Mouse (Mus musculus) embryo, embryonic 11 days (tissue): ENCODE results near the gene Auh.
A peak's percentile ranks its signal among the peaks of the same experiment; 100 is the strongest.

Source experiments
- DNase-seq: peaks from one replicate; pipeline ENCODE4 v3.0.0-alpha.2; 2015

The Auh gene

GRCm38 (mm10) chr13:52921065-52921825 lies 8.2 kb downstream of the Auh start:
- no peak for DNase-seq

DNA sequence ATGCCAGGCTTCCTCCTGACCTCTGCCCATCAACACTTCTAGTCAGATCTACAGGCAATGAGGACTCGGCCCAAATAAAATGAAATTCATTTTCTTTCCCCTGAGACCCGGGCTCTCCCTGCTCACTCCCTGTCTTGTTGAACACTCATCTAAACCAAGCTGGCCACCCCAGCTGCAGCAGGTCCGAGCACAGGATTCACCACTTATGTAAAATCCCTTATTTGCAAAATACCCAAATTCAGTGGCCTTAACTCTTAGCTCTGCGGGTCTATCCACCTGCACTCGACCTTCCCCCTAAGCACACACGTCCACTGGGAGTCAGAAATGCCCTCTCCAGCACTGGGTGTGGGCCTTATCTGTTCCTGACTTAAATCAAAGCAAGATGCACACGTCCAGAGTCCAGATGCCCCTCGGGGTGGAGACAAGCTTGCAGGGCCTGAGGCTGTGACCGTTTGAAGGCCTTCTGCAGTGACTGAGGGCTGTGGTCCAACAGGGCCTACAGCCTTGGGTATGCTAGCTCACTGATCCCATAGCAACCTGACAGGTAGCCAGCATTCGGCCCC lies 9.6 kb downstream of the Auh start:
- DNase-seq, result no peak

GRCm38 (mm10) chr13:52918333-52918732 lies 11.1 kb downstream of the Auh start:
- DNase-seq, result no peak

DNA sequence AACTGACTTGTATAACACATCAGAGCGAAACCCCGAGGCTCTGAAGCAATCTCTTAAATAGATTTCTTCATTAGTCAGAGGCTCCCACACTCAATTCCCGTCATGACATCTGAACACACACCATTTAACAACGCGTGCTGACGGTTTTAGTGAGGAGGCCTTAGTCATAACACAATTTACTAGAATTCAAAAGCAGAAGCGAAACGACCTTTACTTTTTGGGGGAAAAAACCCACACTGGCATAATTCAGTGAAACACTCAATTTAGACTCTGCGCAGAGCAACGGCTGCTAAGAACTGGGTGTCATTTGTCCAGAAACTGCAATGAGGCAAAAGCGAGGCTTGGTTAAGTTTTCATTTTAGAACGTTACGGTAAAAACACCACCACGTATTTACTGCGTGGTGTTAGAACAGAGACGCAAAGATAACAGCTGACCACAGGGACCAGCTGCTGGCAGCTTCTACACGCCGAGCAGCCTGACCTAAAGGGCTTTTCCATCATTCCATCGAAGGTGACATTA lies 14.8 kb downstream of the Auh start:
- peak; percentile 27 for DNase-seq

DNA sequence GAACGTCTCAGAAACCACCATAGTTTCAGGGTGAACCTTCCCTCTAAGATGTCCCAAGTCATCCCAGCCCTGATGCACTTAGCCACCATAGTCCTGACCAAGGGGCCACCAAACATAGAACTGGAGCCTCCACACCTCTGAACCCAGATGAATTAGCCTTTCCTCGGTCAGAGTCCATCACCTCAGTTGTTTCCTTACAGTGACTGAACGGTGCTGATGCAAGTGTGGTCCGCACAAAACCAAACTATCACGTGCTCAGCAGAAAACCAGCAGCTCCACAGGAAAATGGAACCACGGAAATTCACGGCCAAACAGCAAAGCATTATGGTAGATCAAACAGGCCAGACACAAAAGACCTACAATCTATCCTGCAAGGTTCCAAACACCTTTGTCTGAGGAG lies 15.6 kb downstream of the Auh start:
- DNase-seq, result no peak

- peak; percentile 30 for DNase-seq
Observed at GRCm38 (mm10) chr13:52912495-52912894, 17.0 kb downstream of the Auh start.

GRCm38 (mm10) chr13:52911259-52911658 lies 18.2 kb downstream of the Auh start:
- DNase-seq, result no peak

- DNase-seq, result no peak
Observed at GRCm38 (mm10) chr13:52906296-52906695, 23.2 kb downstream of the Auh start.

DNA sequence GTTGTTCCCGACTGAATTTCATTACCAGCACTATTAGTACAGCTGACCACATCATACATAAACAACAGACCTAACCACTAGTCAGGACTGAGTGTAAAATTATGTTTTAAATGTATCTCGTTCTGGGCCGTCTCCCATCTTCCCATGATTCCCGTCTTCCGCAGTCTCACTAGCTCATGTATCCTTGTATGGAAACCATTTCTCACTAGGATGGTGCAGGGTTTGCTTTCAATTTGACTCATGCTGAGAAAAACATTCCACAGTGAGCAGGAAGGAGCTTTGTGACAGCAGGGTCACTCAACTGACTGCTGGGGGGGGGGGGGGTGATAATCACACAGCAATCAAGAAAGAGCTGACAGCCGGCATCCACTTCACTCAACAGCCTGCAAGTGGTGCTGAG lies 25.3 kb downstream of the Auh start:
- peak; percentile 50 for DNase-seq

- DNase-seq, result peak; percentile 70
Observed at GRCm38 (mm10) chr13:52903767-52904166, 25.7 kb downstream of the Auh start.

DNA sequence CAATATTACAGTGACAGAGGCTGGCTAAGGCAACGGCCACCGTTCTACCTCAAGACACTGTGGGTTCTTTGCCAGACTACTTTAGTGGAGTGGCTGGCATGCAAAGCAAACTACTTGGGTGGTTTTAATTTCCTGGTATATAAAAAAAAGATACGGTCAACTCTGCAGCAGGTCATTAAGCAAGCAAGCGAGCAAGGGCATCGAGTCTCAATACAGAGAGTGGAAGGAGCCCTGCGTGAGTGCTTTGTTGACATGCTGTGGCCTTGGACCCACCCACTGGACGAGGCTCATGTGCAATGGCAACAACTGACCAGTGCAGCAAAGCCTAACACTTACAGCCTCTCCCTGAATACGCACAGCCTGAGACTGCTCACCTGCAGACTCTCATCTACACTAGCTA lies 27.0 kb downstream of the Auh start:
- DNase-seq, result no peak

GRCm38 (mm10) chr13:52899664-52900063 lies 29.8 kb downstream of the Auh start:
- no peak for DNase-seq

- no peak for DNase-seq
Observed at GRCm38 (mm10) chr13:52897806-52898205, 31.7 kb downstream of the Auh start.

- no peak for DNase-seq
Observed at GRCm38 (mm10) chr13:52892791-52893190, 36.7 kb downstream of the Auh start.

DNA sequence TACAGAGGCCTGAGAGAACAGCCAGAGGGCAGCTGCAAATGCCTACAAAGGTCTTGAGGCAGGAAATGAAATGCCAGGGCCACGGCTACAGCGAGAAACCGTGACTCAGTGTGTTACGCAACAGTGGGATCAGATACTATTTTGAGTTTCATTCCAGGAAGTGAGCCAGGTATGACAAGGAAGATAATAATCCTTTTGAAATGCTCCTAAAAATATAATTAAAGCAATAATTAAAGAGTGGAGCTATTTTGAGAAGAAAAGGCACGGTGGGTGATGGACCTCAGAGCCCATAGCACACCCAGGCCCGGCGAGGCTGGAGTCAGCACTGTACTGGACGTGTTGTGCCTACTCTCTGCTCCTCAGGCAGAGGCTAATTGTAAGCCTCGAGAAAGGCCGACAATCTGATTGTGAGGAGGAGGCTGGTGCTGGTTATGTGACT lies 37.4 kb downstream of the Auh start:
- DNase-seq, result no peak

DNA sequence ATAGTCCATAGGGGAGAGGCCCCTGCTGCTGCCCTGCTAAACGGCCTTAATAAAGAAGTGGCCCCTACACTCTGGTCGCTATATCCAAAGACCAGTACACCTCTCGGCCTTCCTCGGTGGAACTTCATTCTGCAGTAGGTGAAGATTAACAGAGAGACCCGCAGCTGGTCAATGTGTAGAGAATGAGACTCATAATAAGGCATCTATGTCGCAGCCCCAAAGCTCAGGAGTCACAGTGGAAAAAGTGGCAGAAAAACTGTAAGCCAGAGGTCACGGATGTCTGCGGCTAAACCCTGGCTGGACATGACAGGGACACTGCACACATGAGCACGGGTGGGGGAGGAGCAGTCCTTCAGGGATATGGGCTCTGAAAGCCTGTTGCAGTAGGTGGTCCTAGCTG lies 39.2 kb downstream of the Auh start:
- no peak for DNase-seq

- DNase-seq, result no peak
Observed at GRCm38 (mm10) chr13:52886779-52887178, 42.7 kb downstream of the Auh start.

DNA sequence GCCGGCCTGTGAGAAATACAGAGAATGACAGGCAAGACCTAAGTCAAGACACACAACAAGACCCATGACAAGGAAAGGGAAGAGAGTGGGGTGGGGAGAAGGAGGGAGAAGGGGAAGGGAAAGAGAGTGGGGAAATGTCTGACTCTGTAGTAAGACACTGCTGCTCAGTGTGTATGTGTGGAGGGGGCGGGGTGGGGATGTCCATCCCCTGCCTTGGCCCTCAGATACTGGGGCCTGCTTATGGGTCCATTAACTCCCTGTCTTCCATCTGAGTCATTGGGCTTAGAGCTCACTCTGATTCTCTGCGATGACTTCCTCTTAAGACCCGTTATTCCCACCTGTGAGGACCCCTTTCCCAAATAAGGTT lies 45.5 kb downstream of the Auh start:
- DNase-seq, result no peak

- no peak for DNase-seq
Observed at GRCm38 (mm10) chr13:52883084-52883959, 46.2 kb downstream of the Auh start.

- no peak for DNase-seq
Observed at GRCm38 (mm10) chr13:52880386-52880785, 49.1 kb downstream of the Auh start.

DNA sequence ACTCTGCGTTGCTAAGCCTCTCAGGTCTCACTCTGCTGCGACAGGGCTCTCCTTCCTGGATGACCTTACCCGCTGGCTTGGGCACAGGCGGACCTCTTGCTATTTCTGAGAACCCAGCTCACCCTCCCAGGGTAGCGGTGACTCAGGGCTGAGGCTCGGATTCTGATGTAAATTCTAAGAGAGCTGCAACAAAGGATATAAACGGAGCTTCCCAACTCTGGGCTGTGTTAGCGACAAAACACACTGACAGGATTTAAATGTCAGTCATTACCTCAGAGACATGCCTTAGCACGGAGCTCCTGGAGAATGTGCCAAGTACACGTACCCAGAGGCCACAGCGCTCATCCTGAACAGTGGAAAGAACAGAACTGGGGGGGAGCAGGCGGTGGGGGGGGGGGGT lies 49.6 kb downstream of the Auh start:
- DNase-seq, result no peak

- DNase-seq, result no peak
Observed at GRCm38 (mm10) chr13:52879291-52879690, 50.2 kb downstream of the Auh start.

DNA sequence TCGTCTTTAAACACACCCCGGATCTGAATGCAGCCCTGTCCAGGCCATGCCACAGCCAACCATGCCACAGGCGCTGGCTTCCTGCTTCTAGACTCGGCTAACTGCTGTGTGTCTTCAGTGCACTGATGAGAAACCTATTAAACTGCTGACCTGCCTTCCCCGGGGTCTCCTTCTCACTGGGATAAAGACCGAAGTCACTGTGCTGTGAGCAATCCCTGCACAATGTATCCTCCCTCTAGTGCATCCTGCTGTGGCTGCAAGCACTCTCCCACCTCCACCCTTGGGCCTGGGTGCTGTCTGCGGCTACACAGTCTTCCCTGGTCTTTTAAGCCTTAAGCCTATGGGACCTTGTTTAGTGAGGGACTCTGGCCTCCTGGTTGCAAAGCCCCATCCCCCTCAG lies 50.7 kb downstream of the Auh start:
- DNase-seq, result no peak
